Mouse (Mus musculus): Measurements from ENCODE around the gene Glrx2.

DNA sequence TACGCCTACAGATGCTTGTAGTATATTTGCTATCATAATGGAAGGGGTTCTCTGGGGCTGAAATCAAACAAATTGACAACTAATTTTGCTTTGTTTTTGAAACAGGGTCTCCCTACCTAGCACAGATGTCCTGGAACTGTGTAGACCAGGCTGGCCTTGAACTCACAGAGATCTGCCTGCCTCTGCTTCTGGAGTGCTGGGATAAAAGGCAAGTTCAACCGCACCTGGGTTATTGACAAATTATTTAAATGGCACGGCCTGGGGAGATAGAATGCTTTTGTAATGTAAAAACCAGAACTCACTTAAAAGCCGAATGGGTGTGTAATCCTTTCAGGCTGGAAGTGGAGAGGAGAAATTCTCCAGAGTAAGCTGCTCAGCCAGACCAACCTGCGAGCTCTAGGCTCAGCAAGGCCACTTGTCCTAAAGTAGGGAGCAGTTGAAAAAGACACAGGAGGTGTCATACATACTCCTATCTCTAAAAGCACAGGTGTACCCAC lies 17.8 kb downstream of the Glrx2 start:
- TF ChIP-seq CTCF (conservative IDR thresholded peaks at IDR 0.05; ENCODE audit: low read length) (no peak), NANOG (IDR thresholded peaks at IDR 0.05; ENCODE audit: borderline replicate concordance, low read length) (no peak), POU5F1 (IDR thresholded peaks at IDR 0.05; ENCODE audit: borderline replicate concordance, low read length) (no peak)
